22 mouse cellular contexts compared by ENCODE assay signal in genomic region chr10:20474036-20474435, GRCm38 (mm10).
DNase-seq lines count a peak whose midpoint lies in the region; ATAC-seq and TF ChIP-seq lines count a peak whose summit lies in the region.
"Had no signal": no experiment of that assay in that cellular context is flagged by ENCODE, and none has a peak within 500 bp of the region (broad histone marks: within the 10 kb centered on the region; RNA-seq: fewer than 3 reads in every experiment).

No protein-coding gene starts in this region.

- H3K9ac ChIP-seq in midbrain, embryonic 16.5 days (ENCODE audit: low read depth, low read length): no peak overlapping the region
- no peak overlapping the region for H3K9ac ChIP-seq in midbrain, embryonic 14.5 days (replicated peaks; ENCODE audit: low read length)
- H3K9ac ChIP-seq: heart, embryonic 15.5 days; hindbrain, embryonic 15.5 days; limb, embryonic 13.5 days; liver, embryonic 15.5 days had no signal

- H3K36me3 ChIP-seq in heart, embryonic 10.5 days: no peaks in the 10 kb centered on the region
- H3K36me3 ChIP-seq in midbrain, embryonic 16.5 days (ENCODE audit: control insufficient read depth, insufficient read depth, low read length): no peaks in the 10 kb centered on the region
- no peaks in the 10 kb centered on the region for H3K36me3 ChIP-seq in midbrain, embryonic 14.5 days (ENCODE audit: control insufficient read depth, insufficient read depth, low read length)
- H3K36me3 ChIP-seq: embryonic facial prominence, embryonic 10.5 days; heart, embryonic 15.5 days; hindbrain, embryonic 15.5 days; limb, embryonic 13.5 days; liver, embryonic 15.5 days had no signal

- H3K4me3 ChIP-seq in heart, embryonic 10.5 days: no peak overlapping the region
- no peak overlapping the region for H3K4me3 ChIP-seq in midbrain, embryonic 16.5 days (ENCODE audit: low read depth, low read length)
- no peak overlapping the region for H3K4me3 ChIP-seq in midbrain, embryonic 14.5 days (replicated peaks; ENCODE audit: low read depth, low read length)
- no peak overlapping the region for H3K4me3 ChIP-seq in olfactory bulb, adult 2 months (ENCODE audit: insufficient read depth, low read depth, low read length)
- H3K4me3 ChIP-seq: embryonic facial prominence, embryonic 10.5 days; heart, embryonic 15.5 days; hindbrain, embryonic 15.5 days; limb, embryonic 13.5 days; liver, embryonic 15.5 days had no signal

- peaks cover 12% of the 10 kb centered on the region; the same call in 1 of the 2 replicates for H3K4me1 ChIP-seq in heart, embryonic 10.5 days
- H3K4me1 ChIP-seq in midbrain, embryonic 16.5 days (ENCODE audit: control insufficient read depth, insufficient read depth, low read length): 0 out of 2 replicates have a peak, but pooled peaks cover 4% of the 10 kb centered on the region
- H3K4me1 ChIP-seq in midbrain, embryonic 14.5 days (ENCODE audit: control insufficient read depth, insufficient read depth, low read length): no peaks in the 10 kb centered on the region
- H3K4me1 ChIP-seq in olfactory bulb, adult 2 months (ENCODE audit: control insufficient read depth, insufficient read depth, low read length): peaks cover 10% of the 10 kb centered on the region
- H3K4me1 ChIP-seq: liver, embryonic 15.5 days had no signal

- no peak for ATAC-seq in midbrain, embryonic 16.5 days
- ATAC-seq in midbrain, embryonic 14.5 days (ENCODE audit: low FRiP score, low TSS enrichment): no peak
- ATAC-seq: CD4-positive, CD25-positive, alpha-beta regulatory T cell, adult 4 months had no signal

- no peak overlapping the region for H3K4me2 ChIP-seq in midbrain, embryonic 16.5 days (ENCODE audit: low read length)
- no peak overlapping the region for H3K4me2 ChIP-seq in midbrain, embryonic 14.5 days (ENCODE audit: low read length)
- H3K4me2 ChIP-seq: heart, embryonic 15.5 days; hindbrain, embryonic 15.5 days; limb, embryonic 13.5 days; liver, embryonic 15.5 days had no signal

- peak; percentile 71 for DNase-seq in heart, adult 11 months
- DNase-seq in heart, embryonic 10.5 days (ENCODE audit: low spot score): no peak
- no peak for DNase-seq in midbrain, embryonic 14.5 days
- DNase-seq in urinary bladder, postnatal 25 days (ENCODE audit: low spot score): no peak
- no peak for DNase-seq in B cell, adult 2 months
- DNase-seq: adrenal gland, postnatal 25 days; cerebellum, adult 9-11 months; gastrocnemius, postnatal 36 days; heart, postnatal 36 days; kidney, postnatal 25 days; lung, postnatal 4 days; right cerebral cortex, postnatal 14 days; spleen, adult 18-20 months; thymus, postnatal 14 days had no signal

- no peaks in the 10 kb centered on the region for H3K9me3 ChIP-seq in heart, embryonic 10.5 days
- no peaks in the 10 kb centered on the region for H3K9me3 ChIP-seq in midbrain, embryonic 16.5 days (replicated peaks; ENCODE audit: control insufficient read depth, low read length, poor library complexity, severe bottlenecking)
- H3K9me3 ChIP-seq in midbrain, embryonic 14.5 days (ENCODE audit: control insufficient read depth, low read length): no peaks in the 10 kb centered on the region
- H3K9me3 ChIP-seq: embryonic facial prominence, embryonic 10.5 days; heart, embryonic 15.5 days; hindbrain, embryonic 15.5 days; limb, embryonic 13.5 days; liver, embryonic 15.5 days had no signal

- TF ChIP-seq CTCF in olfactory bulb, adult 2 months (IDR thresholded peaks at IDR 0.05; ENCODE audit: insufficient read depth, low read depth, low read length): no peak

- no peak for TF ChIP-seq POLR2A in olfactory bulb, adult 2 months (IDR thresholded peaks at IDR 0.05; ENCODE audit: insufficient read depth, low read depth, low read length)

- no peak overlapping the region for H3K27ac ChIP-seq in heart, embryonic 10.5 days
- H3K27ac ChIP-seq in midbrain, embryonic 16.5 days (ENCODE audit: low read length): 0 out of 2 replicates have a peak overlapping the region, but pooled peaks have one; percentile 11
- H3K27ac ChIP-seq in midbrain, embryonic 14.5 days (replicated peaks; ENCODE audit: low read depth, low read length): no peak overlapping the region
- peak overlapping the region; percentile 86 for H3K27ac ChIP-seq in olfactory bulb, adult 2 months (ENCODE audit: insufficient read depth, low read depth, low read length)
- H3K27ac ChIP-seq: embryonic facial prominence, embryonic 10.5 days; limb, embryonic 13.5 days; liver, embryonic 15.5 days had no signal

- 69% methylated on average over 9 of the region's 9 CpGs for WGBS in heart, embryonic 10.5 days
- 69% methylated on average over 9 of the region's 9 CpGs for WGBS in midbrain, embryonic 16.5 days
- 70% methylated on average over 9 of the region's 9 CpGs for WGBS in midbrain, embryonic 14.5 days
- 73% methylated on average over 9 of the region's 9 CpGs for WGBS in olfactory bulb, adult 2 months

- H3K27me3 ChIP-seq in heart, embryonic 10.5 days (ENCODE audit: insufficient read depth, poor library complexity, severe bottlenecking): no peaks in the 10 kb centered on the region
- no peaks in the 10 kb centered on the region for H3K27me3 ChIP-seq in midbrain, embryonic 16.5 days (ENCODE audit: control insufficient read depth, insufficient read depth, low read depth, low read length)
- no peaks in the 10 kb centered on the region for H3K27me3 ChIP-seq in midbrain, embryonic 14.5 days (ENCODE audit: control insufficient read depth, insufficient read depth, low read length)
- H3K27me3 ChIP-seq: heart, embryonic 15.5 days; hindbrain, embryonic 15.5 days; limb, embryonic 13.5 days; liver, embryonic 15.5 days had no signal

Comparison
In these comparisons a context has a peak if more than half of its experiments do, and no peak if none do; other contexts are left out.
1. H3K27ac ChIP-seq: peak in midbrain, embryonic 16.5 days (single experiment) and olfactory bulb, adult 2 months (single experiment); none in heart, embryonic 10.5 days (single experiment) and midbrain, embryonic 14.5 days (single experiment).